Mouse (Mus musculus) G1E (cell line): ENCODE results near the gene Ccdc88b.

Source experiments
- CTCF ChIP-seq: IDR thresholded peaks from 2 replicates; pipeline ENCODE4 v1.5.1; 2012; ENCODE audit warnings: low read depth, low read length, inconsistent platforms, mixed read lengths
- GATA1 ChIP-seq: IDR thresholded peaks from 2 replicates; pipeline ENCODE4 v1.6.1; 2012; ENCODE audit warnings: borderline replicate concordance, low read length, inconsistent platforms, mixed read lengths
- GATA2 ChIP-seq: IDR thresholded peaks from 2 replicates; pipeline ENCODE4 v1.6.1; 2012; ENCODE audit warnings: low read depth, low read length, inconsistent platforms, borderline replicate concordance
- POLR2AphosphoS5 ChIP-seq: IDR thresholded peaks from 2 replicates; pipeline ENCODE4 v1.6.1; 2012; ENCODE audit warnings: low read depth, low read length, inconsistent platforms; ENCODE audit not compliant: insufficient replicate concordance
- TAL1 ChIP-seq: conservative IDR thresholded peaks from 2 replicates; pipeline ENCODE4 v1.6.1; 2012; ENCODE audit warnings: low read depth, low read length, inconsistent platforms, mixed read lengths

- TF ChIP-seq CTCF (no peak), POLR2AphosphoS5 (no peak), GATA1 (no peak), TAL1 (no peak), GATA2 (no peak)
Observed at GRCm38 (mm10) chr19:6874257-6874656, 16.2 kb upstream of the Ccdc88b start.
